Mouse (Mus musculus) midbrain, embryonic 15.5 days (tissue): Measurements from ENCODE around the gene Vps51. TPM values are rescaled to one million over a fixed set of nuclear protein-coding genes. Genes with fewer than 3 reads are reported as not detected.

Source experiments
- ATAC-seq: fragments of 200-750 bp; cut with Nextera tagmentation; replicated peaks from 2 replicates; pipeline ENCODE4 v1.8.0; 2017; ENCODE audit warnings: moderate TSS enrichment
- H3K27ac ChIP-seq: fragments of 300-500 bp; sonication (generic); 2 replicates; pipeline ENCODE4 v1.5.1; 2015; ENCODE audit warnings: mild to moderate bottlenecking, inconsistent platforms
- H3K27me3 ChIP-seq: fragments of 300-500 bp; sonication (generic); replicated peaks from 2 replicates; pipeline ENCODE4 v1.6.1; 2015; ENCODE audit warnings: inconsistent platforms
- H3K36me3 ChIP-seq: fragments of 300-500 bp; sonication (generic); replicated peaks from 2 replicates; pipeline ENCODE4 v1.6.1; 2015; ENCODE audit warnings: inconsistent platforms
- H3K4me1 ChIP-seq: fragments of 300-500 bp; sonication (generic); 2 replicates; pipeline ENCODE4 v1.6.1; 2015; ENCODE audit warnings: inconsistent platforms
- H3K4me2 ChIP-seq: fragments of 300-500 bp; sonication (generic); 2 replicates; pipeline ENCODE4 v1.6.1; 2015; ENCODE audit warnings: inconsistent platforms, mild to moderate bottlenecking, moderate library complexity
- H3K4me3 ChIP-seq: fragments of 300-500 bp; sonication (generic); 2 replicates; pipeline ENCODE4 v1.5.1; 2015; ENCODE audit warnings: mild to moderate bottlenecking, inconsistent platforms
- H3K9ac ChIP-seq: fragments of 300-500 bp; sonication (generic); 2 replicates; pipeline ENCODE4 v1.6.1; 2015; ENCODE audit warnings: mild to moderate bottlenecking, inconsistent platforms
- H3K9me3 ChIP-seq: fragments of 300-500 bp; sonication (generic); 2 replicates; pipeline ENCODE4 v1.6.1; 2016; ENCODE audit warnings: inconsistent platforms
- WGBS: fragments of 180-500 bp; shearing (Covaris S2); methylation state at CpG from one replicate; pipeline ENCODE4 v1.1.7; 2015; ENCODE audit warnings: mixed read lengths; 5-methylcytosine and 5-hydroxymethylcytosine counted together
- polyA plus RNA-seq: library from polyadenylated mRNA; unstranded; fragments of >200 nt; fragmentation: Nextera tagmentation; extraction: Ambion mirVana; gene quantifications from 2 replicates; pipeline ENCODE4 v1.2.1, GENCODE M21; 2015

Vps51 gene
- polyA plus RNA-seq, 1 experiment from 2014 or later, result 100.0 TPM

GRCm38 (mm10) chr19:6058513-6058912, 18.5 kb downstream of the Vps51 start:
- H3K27ac ChIP-seq, result no peak overlapping the region; the same call in 1 of the 2 replicates
- WGBS, result 42% methylated on average over 5 of the region's 5 CpGs

GRCm38 (mm10) chr19:6057313-6058096, 19.5 kb downstream of the Vps51 start, which contains the start of the genes Mrpl49 and Fau:
Gene Mrpl49 (minus strand): TSS chr19:6057785.
Gene Fau (plus strand): TSS chr19:6057844.
- WGBS, result under 1% methylated on average over 63 of the region's 63 CpGs
- no peaks in the 10 kb centered on the region for H3K9me3 ChIP-seq
- peak within 1 kb of the TSS; percentile 82 for H3K4me2 ChIP-seq
- peak within 1 kb of the TSS; percentile 81 for H3K9ac ChIP-seq
- peak; percentile 87 for ATAC-seq
- H3K36me3 ChIP-seq, result peaks cover 21% of the 10 kb centered on the region
- peak within 1 kb of the TSS; percentile 80 for H3K27ac ChIP-seq
- peak within 1 kb of the TSS; percentile 66 for H3K4me3 ChIP-seq
- H3K27me3 ChIP-seq, result no peaks in the 10 kb centered on the region
- H3K4me1 ChIP-seq, result peaks cover 37% of the 10 kb centered on the region

More at GRCm38 (mm10) chr19:6058513-6058912, 18.5 kb downstream of the Vps51 start:
- Histone ChIP-seq H3K4me1 (peaks cover 47% of the 10 kb centered on the region), H3K9ac (peak overlapping the region; percentile 81), H3K4me3 (peak overlapping the region; percentile 66), H3K4me2 (peak overlapping the region; percentile 82), H3K36me3 (peaks cover 12% of the 10 kb centered on the region), H3K9me3 (no peaks in the 10 kb centered on the region), H3K27me3 (no peaks in the 10 kb centered on the region)
- no peak for ATAC-seq

GRCm38 (mm10) chr19:6056696-6057095, 20.3 kb downstream of the Vps51 start:
- no peak for ATAC-seq
- 56% methylated on average over 4 of the region's 4 CpGs for WGBS

GRCm38 (mm10) chr19:6054296-6054695, 22.7 kb downstream of the Vps51 start:
- Histone ChIP-seq H3K4me3 (no peak overlapping the region), H3K4me1 (peaks cover 22% of the 10 kb centered on the region), H3K9ac (no peak overlapping the region), H3K27ac (no peak overlapping the region), H3K36me3 (peaks cover 53% of the 10 kb centered on the region), H3K27me3 (no peaks in the 10 kb centered on the region), H3K9me3 (no peaks in the 10 kb centered on the region), H3K4me2 (no peak overlapping the region)
- WGBS, result 88% methylated on average over 5 of the region's 5 CpGs
- ATAC-seq, result no peak

More at GRCm38 (mm10) chr19:6056696-6057095, 20.3 kb downstream of the Vps51 start:
- H3K4me2 ChIP-seq, result peak overlapping the region; percentile 82
- no peaks in the 10 kb centered on the region for H3K9me3 ChIP-seq
- H3K9ac ChIP-seq, result peak overlapping the region; percentile 81; the same call in 1 of the 2 replicates
- H3K4me1 ChIP-seq, result peaks cover 28% of the 10 kb centered on the region
- H3K27me3 ChIP-seq, result no peaks in the 10 kb centered on the region
- peak overlapping the region; percentile 66 for H3K4me3 ChIP-seq
- H3K27ac ChIP-seq, result no peak overlapping the region
- peaks cover 29% of the 10 kb centered on the region for H3K36me3 ChIP-seq

- Histone ChIP-seq H3K36me3 (peaks cover 64% of the 10 kb centered on the region), H3K27me3 (no peaks in the 10 kb centered on the region), H3K27ac (no peak overlapping the region), H3K4me3 (no peak overlapping the region), H3K9me3 (no peaks in the 10 kb centered on the region), H3K4me2 (no peak overlapping the region), H3K4me1 (peaks cover 31% of the 10 kb centered on the region), H3K9ac (no peak overlapping the region)
- ATAC-seq, result no peak
- WGBS, result 90% methylated on average over 7 of the region's 7 CpGs
These were observed 24.5 kb downstream of the Vps51 start for GRCm38 (mm10) chr19:6052516-6052915.

GRCm38 (mm10) chr19:6048681-6049410, 28.2 kb downstream of the Vps51 start:
- no peak overlapping the region for H3K4me2 ChIP-seq
- no peaks in the 10 kb centered on the region for H3K27me3 ChIP-seq
- peaks cover 56% of the 10 kb centered on the region for H3K36me3 ChIP-seq
- 93% methylated on average over 11 of the region's 11 CpGs for WGBS
- H3K9ac ChIP-seq, result no peak overlapping the region
- no peak for ATAC-seq
- no peak overlapping the region for H3K4me3 ChIP-seq
- H3K9me3 ChIP-seq, result no peaks in the 10 kb centered on the region
- no peak overlapping the region for H3K27ac ChIP-seq
- H3K4me1 ChIP-seq, result peaks cover 31% of the 10 kb centered on the region

- peaks cover 31% of the 10 kb centered on the region for H3K4me1 ChIP-seq
- no peaks in the 10 kb centered on the region for H3K9me3 ChIP-seq
- H3K4me3 ChIP-seq, result peak overlapping the region; percentile 94
- WGBS, result 89% methylated on average over 8 of the region's 8 CpGs
- peak overlapping the region; percentile 79 for H3K9ac ChIP-seq
- no peak for ATAC-seq
- H3K4me2 ChIP-seq, result peak overlapping the region; percentile 84
- no peaks in the 10 kb centered on the region for H3K27me3 ChIP-seq
- no peak overlapping the region for H3K27ac ChIP-seq
- H3K36me3 ChIP-seq, result peaks cover 46% of the 10 kb centered on the region
These were observed 29.2 kb downstream of the Vps51 start for GRCm38 (mm10) chr19:6047899-6048166.

GRCm38 (mm10) chr19:6047154-6047898, 29.7 kb downstream of the Vps51 start:
- H3K27ac ChIP-seq, result peak overlapping the region; percentile 99
- peak overlapping the region; percentile 94 for H3K4me3 ChIP-seq
- no peaks in the 10 kb centered on the region for H3K27me3 ChIP-seq
- peak; percentile 12; the same call in 1 of the 2 replicates for ATAC-seq
- H3K36me3 ChIP-seq, result peaks cover 41% of the 10 kb centered on the region
- H3K9me3 ChIP-seq, result no peaks in the 10 kb centered on the region
- WGBS, result 2% methylated on average over 37 of the region's 44 CpGs
- peak overlapping the region; percentile 84 for H3K4me2 ChIP-seq
- peaks cover 31% of the 10 kb centered on the region for H3K4me1 ChIP-seq
- H3K9ac ChIP-seq, result peak overlapping the region; percentile 79

GRCm38 (mm10) chr19:6046294-6047153, 30.5 kb downstream of the Vps51 start, which contains the start of gene Syvn1:
Gene Syvn1 (plus strand): TSS chr19:6046576.
- under 1% methylated on average over 65 of the region's 65 CpGs for WGBS
- peak; percentile 94 for ATAC-seq
- no peaks in the 10 kb centered on the region for H3K27me3 ChIP-seq

GRCm38 (mm10) chr19:6045366-6046293, 31.4 kb downstream of the Vps51 start:
- peak overlapping the region; percentile 99 for H3K27ac ChIP-seq
- H3K9me3 ChIP-seq, result no peaks in the 10 kb centered on the region
- no peaks in the 10 kb centered on the region for H3K27me3 ChIP-seq
- H3K4me3 ChIP-seq, result peak overlapping the region; percentile 94
- WGBS, result 20% methylated on average over 20 of the region's 20 CpGs
- peaks cover 31% of the 10 kb centered on the region for H3K4me1 ChIP-seq
- peak; percentile 62 for ATAC-seq
- peak overlapping the region; percentile 76 for H3K9ac ChIP-seq
- H3K4me2 ChIP-seq, result peak overlapping the region; percentile 84
- H3K36me3 ChIP-seq, result peaks cover 24% of the 10 kb centered on the region

More at GRCm38 (mm10) chr19:6046294-6047153, 30.5 kb downstream of the Vps51 start, which contains the start of gene Syvn1:
- H3K9me3 ChIP-seq, result no peaks in the 10 kb centered on the region
- H3K36me3 ChIP-seq, result peaks cover 33% of the 10 kb centered on the region
- peak within 1 kb of the TSS; percentile 94 for H3K4me3 ChIP-seq
- peak within 1 kb of the TSS; percentile 84 for H3K4me2 ChIP-seq
- peak within 1 kb of the TSS; percentile 99 for H3K27ac ChIP-seq
- H3K4me1 ChIP-seq, result peaks cover 31% of the 10 kb centered on the region
- peak within 1 kb of the TSS; percentile 79 for H3K9ac ChIP-seq
